Mouse (Mus musculus): ENCODE measurements around the gene Dppa4.

Dppa4 gene

DNA sequence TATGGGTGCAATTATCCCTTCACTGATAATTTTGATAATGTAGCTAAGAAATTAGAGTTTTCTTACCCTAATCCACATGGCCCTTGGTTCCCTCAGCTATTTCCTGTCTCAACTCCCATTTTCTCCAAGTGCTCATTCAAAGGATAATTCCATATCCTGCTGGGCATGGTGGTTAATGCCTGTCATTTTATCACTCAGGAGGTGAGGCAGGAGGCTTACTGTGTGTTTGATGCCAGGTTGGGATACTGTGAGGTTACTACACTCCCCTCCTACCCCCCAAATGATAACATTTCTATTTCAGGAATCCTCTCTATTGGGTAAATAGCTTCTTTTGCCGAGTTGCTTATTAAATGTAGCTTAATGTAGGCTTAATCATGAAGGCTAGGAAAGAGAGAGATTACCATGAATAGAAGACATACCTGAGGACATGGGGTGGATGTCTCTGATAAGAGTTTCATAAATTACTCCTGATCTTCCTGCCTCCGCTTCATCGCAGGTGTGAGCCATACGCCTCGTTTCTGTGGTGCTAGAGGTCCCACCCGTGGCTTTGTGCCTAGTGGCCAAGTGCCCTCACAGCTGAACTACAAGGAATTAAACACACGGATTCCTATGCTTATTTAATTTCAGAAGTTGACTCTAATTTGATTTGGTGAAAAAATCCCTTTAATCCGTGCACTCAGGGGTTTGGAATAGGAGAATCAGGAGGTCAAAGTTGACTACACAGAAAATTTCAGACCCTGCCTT is 40.2 kb downstream of the Dppa4 start:
- DNase-seq (ENCODE audit: low spot score in 2 of 2): no peak

DNA sequence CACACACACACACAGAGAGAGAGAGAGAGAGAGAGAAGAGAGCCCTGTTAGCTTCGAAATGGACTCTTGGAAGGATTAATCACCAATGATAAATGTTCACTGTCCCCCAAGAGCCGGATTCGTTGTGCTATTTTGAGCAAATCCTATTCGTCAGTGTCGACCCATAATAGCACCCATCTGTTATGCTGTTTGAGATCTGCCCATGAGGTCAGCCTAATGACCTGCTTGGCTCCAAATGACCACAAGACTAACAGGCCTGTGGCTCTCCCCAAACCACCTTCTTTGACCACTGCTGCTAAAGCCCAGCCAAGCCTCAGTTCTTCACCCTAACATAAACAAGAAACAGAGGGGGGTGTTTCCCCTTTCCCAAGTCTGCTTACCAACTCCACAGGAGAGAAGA is 43.4 kb downstream of the Dppa4 start:
- no peak for DNase-seq (ENCODE audit: low spot score in 2 of 2)

DNA sequence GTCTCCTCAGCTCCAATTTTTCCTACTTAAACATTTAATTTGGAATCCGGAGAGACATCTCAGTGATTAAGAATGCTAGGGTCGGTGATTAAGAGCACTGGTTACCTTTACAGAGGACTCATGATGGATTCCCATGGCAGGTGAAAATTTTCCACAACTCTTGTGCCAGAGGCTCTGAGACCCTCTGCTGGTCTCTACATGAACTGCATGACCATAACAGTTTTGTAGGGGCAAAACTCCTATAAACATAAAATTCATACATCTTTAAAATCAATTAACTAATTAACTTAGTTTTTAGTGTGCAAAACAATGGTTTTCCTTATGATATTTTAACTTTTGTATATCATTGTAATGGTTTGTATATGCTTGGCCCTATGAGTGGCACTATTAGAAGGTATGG is 44.9 kb downstream of the Dppa4 start:
- DNase-seq (ENCODE audit: low spot score in 2 of 2): no peak

DNA sequence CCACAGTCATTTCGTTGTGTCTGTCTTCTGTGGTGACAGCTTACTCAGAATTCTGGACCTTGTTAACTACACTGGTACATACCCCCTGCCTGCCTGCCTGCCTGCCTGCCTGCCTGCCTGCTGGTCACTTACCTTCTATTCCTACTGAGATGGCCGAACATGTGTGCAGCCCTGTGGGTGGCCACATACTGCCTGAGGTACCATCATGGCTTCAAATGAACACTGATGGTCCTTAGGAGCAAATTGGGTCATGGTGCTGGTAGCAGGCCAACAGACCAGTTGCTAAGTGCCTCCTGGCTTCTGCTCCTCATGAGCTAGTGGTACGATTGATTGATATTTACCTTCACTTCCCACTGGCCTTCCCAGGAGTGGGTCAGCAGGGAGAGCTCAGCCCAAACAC is 48.3 kb downstream of the Dppa4 start:
- DNase-seq (ENCODE audit: low spot score in 2 of 2): no peak

DNA sequence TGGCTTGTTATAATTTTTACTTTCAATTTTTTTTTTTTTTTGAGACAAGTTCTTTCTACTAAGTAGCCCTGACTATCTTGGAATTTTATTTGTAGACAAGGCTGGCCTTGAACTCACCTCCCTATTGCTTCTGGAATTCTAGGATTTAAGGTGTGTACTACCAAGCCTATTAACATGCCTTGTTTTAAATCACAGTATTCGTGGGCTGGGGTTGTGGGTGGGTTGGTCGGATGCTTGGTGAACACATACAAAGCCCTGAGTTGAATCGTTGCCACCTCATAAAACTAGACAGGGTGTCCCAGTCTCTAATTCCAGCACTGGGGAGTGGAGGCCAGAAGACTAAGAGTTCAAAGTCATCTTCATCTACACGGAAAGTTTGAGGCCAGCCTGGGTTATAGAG is 51.8 kb downstream of the Dppa4 start:
- DNase-seq (ENCODE audit: low spot score in 2 of 2): no peak
